Mouse (Mus musculus): Measurements from ENCODE around the gene Olfr351.

Olfr351 gene

GRCm38 (mm10) chr2:36862560-36862959 is at the start of gene Olfr351:
TSS of gene Olfr351 (minus strand) at chr2:36862660.
- DNase-seq (ENCODE audit: low read depth, low spot score): no peak

- no peak for DNase-seq (ENCODE audit: low read depth, low spot score)
Measured at GRCm38 (mm10) chr2:36905380-36905779, 42.9 kb upstream of the Olfr351 start, which contains the start of gene Olfr354. TSS of gene Olfr354 (plus strand) at chr2:36905680.

GRCm38 (mm10) chr2:36897114-36897513 is 34.7 kb upstream of the Olfr351 start:
- DNase-seq (ENCODE audit: low read depth, low spot score): no peak

- DNase-seq (ENCODE audit: low read depth, low spot score): no peak
Measured at GRCm38 (mm10) chr2:36892836-36893235, 30.4 kb upstream of the Olfr351 start, which contains the start of gene Olfr353. TSS of gene Olfr353 (minus strand) at chr2:36892936.

GRCm38 (mm10) chr2:36868160-36868559 is 5.7 kb upstream of the Olfr351 start, which contains the start of gene Olfr352:
TSS of gene Olfr352 (plus strand) at chr2:36868460.
- DNase-seq (ENCODE audit: low read depth, low spot score): no peak

- no peak for DNase-seq (ENCODE audit: low read depth, low spot score)
Measured at GRCm38 (mm10) chr2:36846010-36846409, 16.4 kb downstream of the Olfr351 start, which contains the start of gene Olfr350. TSS of gene Olfr350 (plus strand) at chr2:36846310.

- DNase-seq (ENCODE audit: low read depth, low spot score): no peak
Measured at GRCm38 (mm10) chr2:36816932-36817331, 45.5 kb downstream of the Olfr351 start, which contains the start of gene Olfr3. TSS of gene Olfr3 (minus strand) at chr2:36817032.

Measured in retina, adult 2 months (tissue).